Mouse (Mus musculus): Measurements from ENCODE around the gene Limch1. TPM values are rescaled to one million over a fixed set of nuclear protein-coding genes. Genes with fewer than 3 reads are reported as not detected.

The Limch1 gene
- polyA plus RNA-seq, 2 experiments = 44.4 to 85.3 TPM

- Histone ChIP-seq H3K27ac (replicated peaks; ENCODE audit: low read depth, low read length) (no peak overlapping the region), H3K4me3 (replicated peaks; ENCODE audit: low read length) (no peak overlapping the region), H3K36me3 (ENCODE audit: control insufficient read depth, insufficient read depth, low read length) (no peaks in the 10 kb centered on the region), H3K4me1 (ENCODE audit: control insufficient read depth, insufficient read depth, low read length) (peaks cover 34% of the 10 kb centered on the region), H3K27me3 (ENCODE audit: control insufficient read depth, insufficient read depth, low read length) (peaks cover 8% of the 10 kb centered on the region; the same call in 1 of the 2 replicates), H3K4me2 (replicated peaks; ENCODE audit: low read depth, low read length, severe bottlenecking) (no peak overlapping the region), H3K9me3 (ENCODE audit: control insufficient read depth, low read length) (no peaks in the 10 kb centered on the region), H3K9ac (ENCODE audit: low read depth, low read length, severe bottlenecking) (no peak overlapping the region)
- no peak for TF ChIP-seq POLR2A (IDR thresholded peaks at IDR 0.05; ENCODE audit: borderline replicate concordance, extremely low read depth, insufficient read depth, insufficient read length)
- 57% methylated on average over 3 of the region's 3 CpGs for WGBS
- ATAC-seq (ENCODE audit: low FRiP score, low read depth) (no peak), DNase-seq (ENCODE audit: low spot score) (no peak)
These were observed 5.8 kb downstream of the Limch1 start for GRCm38 (mm10) chr5:66751332-66751980.

DNA sequence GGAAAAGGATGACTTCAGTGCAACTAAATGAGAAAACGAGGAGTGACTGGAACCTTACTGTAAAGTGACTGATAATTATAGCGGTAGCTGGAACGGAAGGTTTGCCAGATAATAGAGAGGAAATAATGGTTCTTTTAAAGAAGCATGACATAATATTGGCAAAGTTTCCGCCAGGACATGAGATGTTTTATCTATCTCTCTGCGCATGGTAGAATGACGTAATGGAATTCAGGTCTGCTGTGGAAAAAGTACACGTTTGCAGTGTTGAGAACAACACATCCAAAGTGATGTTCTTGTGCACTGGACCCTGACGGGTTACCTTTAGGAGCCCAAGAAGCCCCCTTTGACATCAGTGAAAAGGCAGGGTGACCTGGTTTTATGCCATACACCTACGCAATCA, 8.0 kb downstream of the Limch1 start:
- DNase-seq (ENCODE audit: low spot score) (no peak), ATAC-seq (ENCODE audit: low FRiP score, low read depth) (no peak)
- no peak overlapping the region for H3K27ac ChIP-seq (replicated peaks; ENCODE audit: low read depth, low read length)
- no peak for TF ChIP-seq POLR2A (IDR thresholded peaks at IDR 0.05; ENCODE audit: borderline replicate concordance, extremely low read depth, insufficient read depth, insufficient read length)
- H3K36me3 ChIP-seq (ENCODE audit: control insufficient read depth, insufficient read depth, low read length) = no peaks in the 10 kb centered on the region
- H3K9me3 ChIP-seq (ENCODE audit: control insufficient read depth, low read length) = no peaks in the 10 kb centered on the region
- peaks cover 16% of the 10 kb centered on the region for H3K4me1 ChIP-seq (ENCODE audit: control insufficient read depth, insufficient read depth, low read length)
- 91% methylated on average over 9 of the region's 9 CpGs for WGBS
- H3K4me2 ChIP-seq (replicated peaks; ENCODE audit: low read depth, low read length, severe bottlenecking) = no peak overlapping the region
- no peak overlapping the region for H3K9ac ChIP-seq (ENCODE audit: low read depth, low read length, severe bottlenecking)
- H3K4me3 ChIP-seq (replicated peaks; ENCODE audit: low read length) = no peak overlapping the region
- H3K27me3 ChIP-seq (ENCODE audit: control insufficient read depth, insufficient read depth, low read length) = no peaks in the 10 kb centered on the region

GRCm38 (mm10) chr5:66756821-66757705, 11.4 kb downstream of the Limch1 start:
- Histone ChIP-seq H3K36me3 (ENCODE audit: control insufficient read depth, insufficient read depth, low read length) (no peaks in the 10 kb centered on the region), H3K4me1 (ENCODE audit: control insufficient read depth, insufficient read depth, low read length) (no peaks in the 10 kb centered on the region), H3K27me3 (ENCODE audit: control insufficient read depth, insufficient read depth, low read length) (no peaks in the 10 kb centered on the region), H3K9me3 (ENCODE audit: control insufficient read depth, low read length) (no peaks in the 10 kb centered on the region), H3K4me2 (replicated peaks; ENCODE audit: low read depth, low read length, severe bottlenecking) (no peak overlapping the region), H3K27ac (replicated peaks; ENCODE audit: low read depth, low read length) (no peak overlapping the region), H3K9ac (ENCODE audit: low read depth, low read length, severe bottlenecking) (no peak overlapping the region), H3K4me3 (replicated peaks; ENCODE audit: low read length) (no peak overlapping the region)
- 51% methylated on average over 10 of the region's 10 CpGs for WGBS
- no peak; the same call in 1 of the 2 replicates for ATAC-seq (ENCODE audit: low FRiP score, low read depth)
- TF ChIP-seq POLR2A (IDR thresholded peaks at IDR 0.05; ENCODE audit: borderline replicate concordance, extremely low read depth, insufficient read depth, insufficient read length) = no peak
- DNase-seq (ENCODE audit: low spot score) = no peak

- H3K4me1 ChIP-seq (ENCODE audit: control insufficient read depth, insufficient read depth, low read length) = no peaks in the 10 kb centered on the region
- WGBS = 54% methylated on average over 2 of the region's 2 CpGs
- H3K4me3 ChIP-seq (replicated peaks; ENCODE audit: low read length) = no peak overlapping the region
- DNase-seq (ENCODE audit: low spot score) (no peak), ATAC-seq (ENCODE audit: low FRiP score, low read depth) (no peak)
- H3K9ac ChIP-seq (ENCODE audit: low read depth, low read length, severe bottlenecking) = no peak overlapping the region
- no peaks in the 10 kb centered on the region for H3K27me3 ChIP-seq (ENCODE audit: control insufficient read depth, insufficient read depth, low read length)
- H3K36me3 ChIP-seq (ENCODE audit: control insufficient read depth, insufficient read depth, low read length) = no peaks in the 10 kb centered on the region
- no peak overlapping the region for H3K27ac ChIP-seq (replicated peaks; ENCODE audit: low read depth, low read length)
- no peaks in the 10 kb centered on the region for H3K9me3 ChIP-seq (ENCODE audit: control insufficient read depth, low read length)
- no peak for TF ChIP-seq POLR2A (IDR thresholded peaks at IDR 0.05; ENCODE audit: borderline replicate concordance, extremely low read depth, insufficient read depth, insufficient read length)
- no peak overlapping the region for H3K4me2 ChIP-seq (replicated peaks; ENCODE audit: low read depth, low read length, severe bottlenecking)
These were observed 12.1 kb downstream of the Limch1 start for GRCm38 (mm10) chr5:66757706-66758237.

DNA sequence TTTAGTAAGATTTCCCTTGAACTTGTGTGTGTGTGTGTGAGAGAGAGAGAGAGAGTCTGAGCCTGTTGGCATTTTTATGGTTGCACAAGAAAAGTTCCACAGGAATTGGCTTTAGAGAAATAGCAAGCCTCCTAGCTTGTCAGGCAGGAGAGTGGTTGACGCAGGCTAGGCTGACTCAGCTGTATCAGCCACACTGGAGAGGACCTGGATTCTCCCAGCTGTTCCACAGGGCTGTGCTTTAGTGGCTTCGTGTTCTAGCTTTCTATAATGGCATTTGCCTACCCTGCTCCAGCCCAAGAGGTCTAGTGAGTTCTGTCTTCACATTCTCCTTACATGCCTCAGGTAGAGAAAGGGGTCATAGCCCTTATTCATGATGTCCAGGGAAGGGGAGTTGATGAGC, 13.7 kb downstream of the Limch1 start:
- no peak for ATAC-seq (ENCODE audit: low FRiP score, low read depth)
- TF ChIP-seq POLR2A (IDR thresholded peaks at IDR 0.05; ENCODE audit: borderline replicate concordance, extremely low read depth, insufficient read depth, insufficient read length) = no peak

More for the DNA sequence above, 13.7 kb downstream of the Limch1 start:
- Histone ChIP-seq H3K36me3 (ENCODE audit: control insufficient read depth, insufficient read depth, low read length) (no peaks in the 10 kb centered on the region), H3K9me3 (ENCODE audit: control insufficient read depth, low read length) (no peaks in the 10 kb centered on the region), H3K4me3 (replicated peaks; ENCODE audit: low read length) (no peak overlapping the region), H3K4me1 (ENCODE audit: control insufficient read depth, insufficient read depth, low read length) (no peaks in the 10 kb centered on the region), H3K27ac (replicated peaks; ENCODE audit: low read depth, low read length) (no peak overlapping the region), H3K9ac (ENCODE audit: low read depth, low read length, severe bottlenecking) (no peak overlapping the region), H3K27me3 (ENCODE audit: control insufficient read depth, insufficient read depth, low read length) (no peaks in the 10 kb centered on the region), H3K4me2 (replicated peaks; ENCODE audit: low read depth, low read length, severe bottlenecking) (no peak overlapping the region)
- DNase-seq (ENCODE audit: low spot score) = no peak
- WGBS = 67% methylated on average over 2 of the region's 2 CpGs
